Mouse (Mus musculus) naive thymus-derived CD4-positive, alpha-beta T cell, adult 2 months (primary cell): ENCODE measurements around the gene Wipi1.

ENCODE experiments used
- DNase-seq: peaks from one replicate; pipeline ENCODE4 v3.0.0-alpha.2; 2011; ENCODE audit warnings: low read depth

Gene Wipi1

GRCm38 (mm10) chr11:109536939-109537338 lies 74.8 kb downstream of the Wipi1 start:
- no peak for DNase-seq

- no peak for DNase-seq
Measured at GRCm38 (mm10) chr11:109535966-109536365, 75.8 kb downstream of the Wipi1 start.

- no peak for DNase-seq
Measured at GRCm38 (mm10) chr11:109530030-109530429, 81.7 kb downstream of the Wipi1 start.

GRCm38 (mm10) chr11:109525571-109525970 lies 86.2 kb downstream of the Wipi1 start:
- no peak for DNase-seq

GRCm38 (mm10) chr11:109524869-109525268 lies 86.9 kb downstream of the Wipi1 start:
- no peak for DNase-seq
